Mouse (Mus musculus): Measurements from ENCODE around the gene Mxi1.

Gene Mxi1

DNA sequence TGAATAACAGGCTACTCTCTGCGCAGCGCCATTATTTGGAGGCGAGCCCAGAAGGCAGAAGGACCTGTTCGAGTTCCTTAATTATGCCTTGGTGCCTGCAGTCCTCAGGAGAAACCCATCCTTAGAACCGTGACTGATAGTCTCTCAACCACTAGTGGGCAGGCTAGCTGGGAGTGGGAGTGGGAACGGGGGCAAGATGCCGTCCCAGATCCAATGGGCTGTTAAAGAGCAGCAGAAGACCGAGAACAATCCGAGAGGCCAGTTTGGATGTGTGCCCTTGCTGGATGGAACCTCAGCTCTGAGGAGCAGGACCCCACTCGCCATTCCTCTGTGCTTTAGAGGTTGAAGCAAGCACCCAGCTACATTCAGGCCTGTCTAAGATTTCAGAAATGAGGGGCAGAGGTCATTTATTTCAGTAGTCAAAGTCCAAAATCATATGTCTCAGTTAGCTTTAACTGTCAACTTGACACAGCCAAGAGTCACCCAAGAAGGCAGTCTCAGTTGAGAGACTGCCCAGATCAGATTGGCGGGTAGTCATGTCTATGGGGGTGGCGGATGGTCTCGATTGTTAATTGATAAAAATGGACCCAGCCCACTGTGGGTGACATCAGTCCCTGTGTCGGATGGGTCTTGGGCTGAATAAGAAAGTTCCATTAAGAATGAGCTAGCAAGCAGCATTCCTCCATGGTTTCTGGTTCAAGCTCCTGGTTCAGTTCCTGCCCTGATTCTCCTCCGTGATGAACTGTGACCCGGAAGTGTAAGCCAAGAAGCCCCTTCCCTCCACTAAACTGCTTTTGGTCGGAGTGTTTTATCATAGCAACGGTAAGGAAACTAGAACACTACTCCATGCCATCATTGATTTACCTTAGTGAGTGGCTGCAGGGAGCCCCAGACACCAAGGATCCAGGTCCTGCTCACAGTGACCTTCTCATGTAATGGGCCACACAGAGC lies 112.3 kb downstream of the Mxi1 start:
- in situ Hi-C loops (cut with MboI) = loop anchor here (5.0 kb wide), 2 partner anchors 45 to 150 kb away; no protein-coding TSS in a partner anchor

DNA sequence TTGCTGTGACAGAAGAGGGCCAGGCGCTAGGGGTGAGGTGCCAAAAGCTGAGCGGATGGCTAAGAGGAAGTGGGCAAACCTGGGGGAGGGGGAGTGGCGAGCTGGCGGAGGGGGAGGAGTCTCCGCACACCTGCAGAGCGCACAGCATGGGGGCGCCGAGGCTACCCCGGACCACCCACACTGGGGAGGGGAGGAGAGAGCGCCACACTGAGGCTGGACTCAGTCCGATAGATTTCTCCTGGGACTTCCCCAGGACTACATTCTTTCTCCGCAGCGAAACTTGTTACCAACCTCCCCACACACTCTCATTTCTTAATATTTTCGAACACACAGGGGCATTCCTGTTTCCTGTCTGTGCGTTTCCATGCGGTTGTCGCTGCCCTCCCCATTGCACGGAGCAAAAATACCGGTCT lies 113.0 kb downstream of the Mxi1 start:
- in situ Hi-C loops (cut with MboI) = loop anchor here (5.0 kb wide), 2 partner anchors 44 to 149 kb away; no protein-coding TSS in a partner anchor

DNA sequence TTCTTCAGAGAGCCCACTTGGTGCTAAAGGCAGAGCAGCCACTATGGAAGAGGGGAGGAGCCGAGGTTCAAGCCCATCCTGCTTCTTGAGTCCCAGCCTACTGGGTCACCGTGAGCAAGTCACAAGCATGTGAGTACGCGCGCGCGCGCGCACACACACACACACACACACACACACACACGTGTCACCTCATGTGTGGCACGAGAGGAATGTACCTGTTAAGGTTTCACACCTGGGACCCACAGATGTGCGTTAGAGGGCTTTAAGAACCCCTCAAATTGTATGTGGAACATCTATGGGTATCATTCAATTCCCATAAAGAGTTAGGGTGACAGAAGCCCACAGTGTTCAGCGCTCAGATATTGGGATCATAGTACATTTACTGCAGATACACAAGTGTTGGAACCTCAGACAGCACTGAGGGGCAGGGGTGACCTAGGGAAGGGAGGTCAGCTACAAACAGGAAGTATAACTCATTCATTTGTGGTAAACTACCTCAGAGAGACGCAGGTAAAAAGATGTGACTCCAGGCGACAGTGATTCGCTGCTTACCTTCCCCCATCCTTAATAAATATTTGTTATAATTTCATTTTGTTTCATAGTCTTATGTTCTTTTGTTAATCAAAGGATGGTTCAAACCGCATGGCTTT lies 113.6 kb downstream of the Mxi1 start:
- in situ Hi-C loops (cut with MboI) = loop anchor here (5.0 kb wide), 2 partner anchors 43 to 148 kb away; no protein-coding TSS in a partner anchor

DNA sequence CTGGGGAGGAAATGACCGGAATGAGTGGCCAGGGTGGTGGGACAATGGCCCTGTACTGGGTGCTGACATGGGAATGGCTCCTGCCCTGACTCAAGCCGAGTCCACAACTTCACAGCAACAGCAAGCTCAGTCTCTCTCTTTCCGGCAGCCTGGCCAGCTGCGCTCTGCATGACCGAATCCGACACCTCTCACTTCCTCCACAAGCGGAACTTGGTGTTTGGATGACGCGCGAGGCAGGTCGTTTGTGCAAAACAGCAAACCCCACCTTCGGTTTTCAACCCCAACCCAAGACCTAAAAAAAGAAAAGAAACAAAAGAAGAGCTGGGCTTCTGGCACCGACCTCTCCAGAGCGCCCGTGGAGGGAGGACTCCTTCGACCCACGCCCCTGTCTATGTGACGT lies 114.3 kb downstream of the Mxi1 start:
- in situ Hi-C loops (cut with MboI) = loop anchor here (5.0 kb wide), 2 partner anchors 43 to 148 kb away; no protein-coding TSS in a partner anchor

Measured in mature B cell (primary cell).